Mouse (Mus musculus) liver, embryonic 15.5 days (tissue): ENCODE measurements at regions not wholly inside any gene's neighbourhood (a gene's known extent, or its start where the extent isn't known, plus 50 kb on each side); places are given as distances from the start of the nearest gene placed in this dataset.

Experiments
- ATAC-seq: fragments of 200-750 bp; cut with Nextera tagmentation; 2 replicates; pipeline ENCODE4 v1.8.0; 2017; ENCODE audit warnings: moderate number of reproducible peaks, mild to moderate bottlenecking, moderate library complexity; ENCODE audit not compliant: insufficient read depth
- H3K27ac ChIP-seq: fragments of 300-500 bp; sonication (generic); replicated peaks from 2 replicates; pipeline ENCODE4 v1.5.1; 2015; ENCODE audit warnings: mild to moderate bottlenecking, inconsistent platforms
- H3K27me3 ChIP-seq: fragments of 300-500 bp; sonication (generic); 2 replicates; pipeline ENCODE4 v1.6.1; 2015; ENCODE audit warnings: mild to moderate bottlenecking, inconsistent platforms
- H3K36me3 ChIP-seq: fragments of 300-500 bp; sonication (generic); replicated peaks from 2 replicates; pipeline ENCODE4 v1.6.1; 2015; ENCODE audit warnings: moderate library complexity, mild to moderate bottlenecking, inconsistent platforms
- H3K4me1 ChIP-seq: fragments of 300-500 bp; sonication (generic); replicated peaks from 2 replicates; pipeline ENCODE4 v1.6.1; 2015; ENCODE audit warnings: inconsistent platforms
- H3K4me2 ChIP-seq: fragments of 300-500 bp; sonication (generic); 2 replicates; pipeline ENCODE4 v1.6.1; 2015; ENCODE audit warnings: moderate library complexity, mild to moderate bottlenecking, inconsistent platforms
- H3K4me3 ChIP-seq: fragments of 300-500 bp; sonication (generic); replicated peaks from 2 replicates; pipeline ENCODE4 v1.5.1; 2015; ENCODE audit warnings: mild to moderate bottlenecking, inconsistent platforms
- H3K9ac ChIP-seq: fragments of 300-500 bp; sonication (generic); 2 replicates; pipeline ENCODE4 v1.6.1; 2015; ENCODE audit warnings: moderate library complexity, mild to moderate bottlenecking, inconsistent platforms
- H3K9me3 ChIP-seq: fragments of 300-500 bp; sonication (generic); replicated peaks from 2 replicates; pipeline ENCODE4 v1.6.1; 2016; ENCODE audit warnings: inconsistent platforms
- WGBS: fragments of 180-500 bp; shearing (Covaris S2); methylation state at CpG from one replicate; pipeline ENCODE4 v1.1.7; 2015; ENCODE audit warnings: mixed read lengths; ENCODE audit not compliant: insufficient replicate concordance; 5-methylcytosine and 5-hydroxymethylcytosine counted together

- no peak for ATAC-seq
- no peaks in the 10 kb centered on the region for H3K9me3 ChIP-seq
- no peak overlapping the region for H3K27ac ChIP-seq
- H3K27me3 ChIP-seq: no peaks in the 10 kb centered on the region
- WGBS: 67% methylated on average over 4 of the region's 4 CpGs
- H3K4me3 ChIP-seq: no peak overlapping the region
- no peak overlapping the region for H3K9ac ChIP-seq
- H3K4me1 ChIP-seq: no peaks in the 10 kb centered on the region
- no peak overlapping the region for H3K4me2 ChIP-seq
- no peaks in the 10 kb centered on the region for H3K36me3 ChIP-seq
Measured at GRCm38 (mm10) chr3:39248712-39249111, 362.0 kb downstream of the Fat4 start.

GRCm38 (mm10) chr3:39249224-39249892 is 362.6 kb downstream of the Fat4 start:
- Histone ChIP-seq H3K27me3 (no peaks in the 10 kb centered on the region), H3K27ac (no peak overlapping the region), H3K4me2 (no peak overlapping the region), H3K4me3 (no peak overlapping the region), H3K9ac (no peak overlapping the region), H3K9me3 (no peaks in the 10 kb centered on the region), H3K36me3 (no peaks in the 10 kb centered on the region), H3K4me1 (no peaks in the 10 kb centered on the region)
- ATAC-seq: no peak
- WGBS: 41% methylated on average over 4 of the region's 4 CpGs

GRCm38 (mm10) chr3:39253076-39253475 is 366.3 kb downstream of the Fat4 start:
- H3K4me1 ChIP-seq: no peaks in the 10 kb centered on the region
- no peaks in the 10 kb centered on the region for H3K36me3 ChIP-seq
- WGBS: 60% methylated on average over 1 of the region's 1 CpGs
- H3K9ac ChIP-seq: no peak overlapping the region
- no peak for ATAC-seq
- H3K4me3 ChIP-seq: no peak overlapping the region
- no peak overlapping the region for H3K27ac ChIP-seq
- H3K4me2 ChIP-seq: no peak overlapping the region
- H3K27me3 ChIP-seq: no peaks in the 10 kb centered on the region
- H3K9me3 ChIP-seq: no peaks in the 10 kb centered on the region

- no peak for ATAC-seq
- no peaks in the 10 kb centered on the region for H3K36me3 ChIP-seq
- no peaks in the 10 kb centered on the region for H3K27me3 ChIP-seq
- no peaks in the 10 kb centered on the region for H3K4me1 ChIP-seq
- H3K4me3 ChIP-seq: no peak overlapping the region
- 66% methylated on average over 2 of the region's 2 CpGs for WGBS
- no peak overlapping the region for H3K9ac ChIP-seq
- no peak overlapping the region for H3K4me2 ChIP-seq
- no peak overlapping the region for H3K27ac ChIP-seq
- no peaks in the 10 kb centered on the region for H3K9me3 ChIP-seq
Measured at GRCm38 (mm10) chr3:39264671-39265430, 378.1 kb downstream of the Fat4 start.

GRCm38 (mm10) chr3:39265606-39266005 is 378.9 kb downstream of the Fat4 start:
- no peaks in the 10 kb centered on the region for H3K4me1 ChIP-seq
- H3K27ac ChIP-seq: no peak overlapping the region
- H3K9ac ChIP-seq: no peak overlapping the region
- H3K27me3 ChIP-seq: no peaks in the 10 kb centered on the region
- ATAC-seq: no peak
- no peaks in the 10 kb centered on the region for H3K9me3 ChIP-seq
- no peaks in the 10 kb centered on the region for H3K36me3 ChIP-seq
- WGBS: 54% methylated on average over 1 of the region's 1 CpGs
- no peak overlapping the region for H3K4me2 ChIP-seq
- no peak overlapping the region for H3K4me3 ChIP-seq

GRCm38 (mm10) chr3:39269388-39269787 is 382.6 kb downstream of the Fat4 start:
- H3K9ac ChIP-seq: no peak overlapping the region
- no peaks in the 10 kb centered on the region for H3K9me3 ChIP-seq
- no peak for ATAC-seq
- H3K27me3 ChIP-seq: no peaks in the 10 kb centered on the region
- H3K4me3 ChIP-seq: no peak overlapping the region
- WGBS: 45% methylated on average over 3 of the region's 3 CpGs
- no peak overlapping the region for H3K4me2 ChIP-seq
- H3K36me3 ChIP-seq: no peaks in the 10 kb centered on the region
- H3K4me1 ChIP-seq: no peaks in the 10 kb centered on the region
- no peak overlapping the region for H3K27ac ChIP-seq

GRCm38 (mm10) chr3:39272616-39273015 is 385.9 kb downstream of the Fat4 start:
- H3K4me2 ChIP-seq: no peak overlapping the region
- no peaks in the 10 kb centered on the region for H3K36me3 ChIP-seq
- no peaks in the 10 kb centered on the region for H3K4me1 ChIP-seq
- H3K27me3 ChIP-seq: no peaks in the 10 kb centered on the region
- H3K27ac ChIP-seq: no peak overlapping the region
- no peak overlapping the region for H3K4me3 ChIP-seq
- H3K9me3 ChIP-seq: no peaks in the 10 kb centered on the region
- H3K9ac ChIP-seq: no peak overlapping the region
- WGBS: 74% methylated on average over 1 of the region's 1 CpGs
- no peak for ATAC-seq

GRCm38 (mm10) chr3:39276897-39277296 is 390.2 kb downstream of the Fat4 start:
- Histone ChIP-seq H3K27me3 (no peaks in the 10 kb centered on the region), H3K4me2 (no peak overlapping the region), H3K9me3 (no peaks in the 10 kb centered on the region), H3K9ac (no peak overlapping the region), H3K36me3 (no peaks in the 10 kb centered on the region), H3K27ac (no peak overlapping the region), H3K4me3 (no peak overlapping the region), H3K4me1 (no peaks in the 10 kb centered on the region)
- 61% methylated on average over 4 of the region's 4 CpGs for WGBS
- ATAC-seq: no peak

- no peaks in the 10 kb centered on the region for H3K36me3 ChIP-seq
- 67% methylated on average over 6 of the region's 6 CpGs for WGBS
- H3K4me1 ChIP-seq: no peaks in the 10 kb centered on the region
Measured at GRCm38 (mm10) chr3:39277310-39277709, 390.6 kb downstream of the Fat4 start.

GRCm38 (mm10) chr3:39295255-39295654 is 408.5 kb downstream of the Fat4 start:
- no peaks in the 10 kb centered on the region for H3K9me3 ChIP-seq

More at GRCm38 (mm10) chr3:39277310-39277709, 390.6 kb downstream of the Fat4 start:
- H3K9me3 ChIP-seq: no peaks in the 10 kb centered on the region
- ATAC-seq: no peak
- H3K4me3 ChIP-seq: no peak overlapping the region
- H3K4me2 ChIP-seq: no peak overlapping the region
- no peak overlapping the region for H3K27ac ChIP-seq
- H3K27me3 ChIP-seq: no peaks in the 10 kb centered on the region
- no peak overlapping the region for H3K9ac ChIP-seq

GRCm38 (mm10) chr3:39296257-39296656 is 409.5 kb downstream of the Fat4 start:
- H3K9ac ChIP-seq: no peak overlapping the region
- no peak for ATAC-seq
- no peak overlapping the region for H3K4me3 ChIP-seq
- H3K27ac ChIP-seq: no peak overlapping the region
- H3K4me2 ChIP-seq: no peak overlapping the region
- H3K36me3 ChIP-seq: no peaks in the 10 kb centered on the region
- no peaks in the 10 kb centered on the region for H3K9me3 ChIP-seq
- H3K27me3 ChIP-seq: no peaks in the 10 kb centered on the region
- no peaks in the 10 kb centered on the region for H3K4me1 ChIP-seq
- 60% methylated on average over 4 of the region's 4 CpGs for WGBS

More at GRCm38 (mm10) chr3:39295255-39295654, 408.5 kb downstream of the Fat4 start:
- H3K27ac ChIP-seq: no peak overlapping the region
- no peak overlapping the region for H3K9ac ChIP-seq
- H3K4me1 ChIP-seq: no peaks in the 10 kb centered on the region
- no peak for ATAC-seq
- no peaks in the 10 kb centered on the region for H3K27me3 ChIP-seq
- H3K36me3 ChIP-seq: no peaks in the 10 kb centered on the region
- H3K4me2 ChIP-seq: no peak overlapping the region
- 32% methylated on average over 3 of the region's 3 CpGs for WGBS
- H3K4me3 ChIP-seq: no peak overlapping the region
